Mouse (Mus musculus): ENCODE data around the gene Cyp2c39. TPM values are rescaled to one million over a fixed set of nuclear protein-coding genes. Genes with fewer than 3 reads are reported as not detected.
"Not testable (repeated sequence)": the region's sequence is repeated elsewhere in the genome, so short reads cannot be mapped to it uniquely, and the experiment has no call there.

The Cyp2c39 gene
- total RNA-seq (2021): not detected
- long read RNA-seq, experiment 1: 0 reads
- long read RNA-seq, experiment 2: 0 reads

DNA sequence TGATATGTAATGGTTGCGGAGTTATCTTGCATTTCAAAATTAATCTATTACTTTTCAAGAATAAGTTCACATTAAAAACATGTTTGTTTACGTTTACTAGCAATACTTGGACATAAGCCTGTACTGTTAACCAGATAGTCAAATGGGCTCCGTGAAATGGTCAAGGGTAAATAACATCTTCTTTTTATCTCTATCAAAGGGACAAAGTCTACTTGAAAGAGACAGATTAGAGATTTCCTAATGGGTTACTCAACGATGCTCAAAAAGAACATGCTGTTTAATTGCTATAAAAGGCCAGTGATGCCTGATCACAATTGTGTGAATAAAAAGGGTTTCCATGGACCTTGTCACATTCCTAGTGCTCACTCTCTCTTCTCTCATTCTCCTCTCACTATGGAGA, at the start of gene Cyp2c39:
Gene Cyp2c39 (plus strand): TSS at position 329 of the 400 bp plus-strand sequence.
- no peak for DNase-seq (ENCODE audit: low spot score in 2 of 2)

DNA sequence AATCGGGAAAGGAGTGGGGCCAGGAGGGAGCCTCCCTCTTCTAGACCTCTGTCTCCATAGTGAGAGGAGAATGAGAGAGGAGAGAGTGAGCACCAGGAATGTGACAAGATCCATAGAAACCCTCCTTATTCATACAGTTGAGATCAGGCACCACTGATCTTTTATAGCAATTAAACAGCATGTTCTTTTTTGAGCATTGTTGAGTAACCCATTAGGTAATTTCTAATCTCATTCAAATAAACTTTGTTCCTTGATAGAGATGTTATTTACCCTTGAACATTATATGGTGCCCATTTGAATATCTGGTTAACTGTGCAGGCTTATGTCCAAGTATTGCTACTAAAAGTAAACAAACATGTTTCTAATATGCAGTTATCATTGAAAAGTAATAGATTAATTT, 47.7 kb upstream of the Cyp2c39 start, which contains the start of gene Cyp2c38:
Gene Cyp2c38 (minus strand): TSS at position 135 of the 400 bp plus-strand sequence.
- no peak for DNase-seq (ENCODE audit: low spot score in 2 of 2)

DNA sequence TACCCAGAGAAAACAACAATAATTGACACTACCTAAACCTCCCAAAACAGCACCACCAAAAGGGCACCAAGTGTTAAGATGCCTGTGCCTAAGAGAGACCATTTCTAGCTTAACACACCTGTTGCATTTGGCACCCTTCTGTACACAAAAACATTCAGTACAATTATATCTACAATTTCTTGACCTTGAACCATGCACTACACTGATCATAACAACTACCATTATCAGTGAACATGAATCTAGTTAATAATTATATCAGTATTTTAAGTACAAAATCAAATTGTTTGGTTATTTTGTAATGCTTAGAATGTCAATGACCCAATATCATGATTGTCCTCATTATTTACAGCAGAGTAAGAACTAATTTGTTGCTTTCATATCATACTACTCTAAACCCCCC, 46.7 kb upstream of the Cyp2c39 start:
- no peak for DNase-seq (ENCODE audit: low spot score in 2 of 2)

DNA sequence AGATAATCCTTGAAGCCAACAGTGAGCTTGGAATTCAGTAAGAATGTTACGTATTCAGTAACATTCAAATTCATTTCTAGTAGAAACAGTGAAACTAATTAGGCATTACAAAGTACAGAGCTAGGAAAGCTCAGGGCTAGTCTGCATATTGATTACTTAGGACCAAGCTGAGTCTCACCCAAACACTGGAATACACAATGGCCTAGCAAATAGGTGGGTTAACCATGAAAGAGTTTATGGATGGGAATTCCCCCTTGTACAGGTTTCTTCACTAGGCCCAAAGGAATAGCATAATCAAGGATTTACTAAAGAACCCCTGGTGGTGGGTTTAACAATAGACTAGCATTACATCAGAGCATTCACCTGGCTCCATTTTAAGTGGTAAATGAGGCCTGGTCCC, 26.7 kb upstream of the Cyp2c39 start:
- not testable (repeated sequence) for DNase-seq (ENCODE audit: low spot score in 2 of 2)

DNA sequence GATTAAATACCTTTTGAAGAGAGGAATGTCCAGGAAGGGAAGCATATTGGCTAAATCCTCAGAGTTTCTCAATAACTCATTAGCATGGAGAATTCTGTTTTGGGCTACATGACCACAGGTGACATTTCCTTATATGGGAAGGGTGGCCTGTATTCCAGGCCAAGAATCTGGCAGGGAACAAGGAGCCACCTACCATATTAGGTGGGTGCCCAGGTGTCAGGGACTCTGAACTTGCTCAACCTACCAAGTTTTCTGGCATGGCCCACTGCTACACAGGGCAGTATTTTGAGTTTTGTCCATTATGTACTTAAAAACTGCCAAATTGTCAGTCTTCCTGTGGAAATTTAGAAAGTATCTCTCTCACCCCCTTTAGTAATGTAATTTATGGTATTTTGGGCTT, 4.3 kb upstream of the Cyp2c39 start:
- no peak for DNase-seq (ENCODE audit: low spot score in 2 of 2)

DNA sequence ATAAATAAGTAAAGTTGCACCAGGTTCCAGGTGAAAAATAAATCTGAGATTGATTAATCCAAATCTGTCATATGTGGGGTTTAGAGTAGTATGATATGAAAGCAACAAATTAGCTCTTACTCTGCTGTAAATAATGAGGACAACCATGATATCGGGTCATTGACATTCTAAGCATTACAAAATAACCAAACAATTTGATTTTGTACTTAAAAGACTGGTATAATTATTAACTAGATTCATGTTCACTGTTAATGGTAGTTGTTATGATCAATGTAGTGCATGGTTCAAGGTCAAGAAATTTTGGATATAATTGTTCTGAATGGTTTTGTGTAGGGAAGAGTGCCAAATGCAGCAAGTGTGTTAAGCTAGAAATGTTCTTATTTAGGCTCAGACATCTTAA, 1.1 kb upstream of the Cyp2c39 start:
- no peak for DNase-seq (ENCODE audit: low spot score in 2 of 2)

Other genes starting within 250 kb of the Cyp2c39 start
- gene Cyp2c29, start 241.5 kb upstream of the Cyp2c39 start, total RNA-seq (2021): not detected
- not detected for gene Cyp2c38, start 47.8 kb upstream of the Cyp2c39 start, total RNA-seq (2021)
- gene Cyp2c67, start 138.2 kb downstream of the Cyp2c39 start, total RNA-seq (2021): not detected
- under 1 TPM; 0.15 to 0.34 TPM for gene Cyp2c68, start 230.2 kb downstream of the Cyp2c39 start, total RNA-seq (2021)

Measured in gastrocnemius, postnatal 4 days (tissue).